Mouse (Mus musculus) olfactory bulb, adult 2 months (tissue): ENCODE data around the gene Vmn1r76.

ENCODE experiments used
- CTCF ChIP-seq: fragments of 200-500 bp; IDR thresholded peaks from 2 replicates; pipeline ENCODE4 v1.5.1; 2012; ENCODE audit warnings: low read depth, mild to moderate bottlenecking, low read length, moderate library complexity; ENCODE audit not compliant: insufficient read depth
- POLR2A ChIP-seq: fragments of 200-500 bp; IDR thresholded peaks from 2 replicates; pipeline ENCODE4 v1.6.1; 2012; ENCODE audit warnings: mild to moderate bottlenecking, low read depth, low read length, moderate library complexity; ENCODE audit not compliant: insufficient read depth

- TF ChIP-seq CTCF: no peak
- no peak for TF ChIP-seq POLR2A
Measured at GRCm38 (mm10) chr7:11938113-11938512, at the start of gene Vmn1r76.
